Mouse (Mus musculus) liver, embryonic 14.5 days (tissue): ENCODE results near the gene Tpx2.

Experiments
- CTCF ChIP-seq: IDR thresholded peaks from 2 replicates; pipeline ENCODE4 v1.5.1; 2016; ENCODE audit warnings: antibody characterized with exemption, low read depth, control low read depth
- EP300 ChIP-seq: IDR thresholded peaks from 2 replicates; pipeline ENCODE4 v1.6.1; 2016; ENCODE audit warnings: antibody characterized with exemption, low read depth

GRCm38 (mm10) chr2:152909848-152910247 is 62.1 kb downstream of the Tpx2 start:
- TF ChIP-seq EP300 (no peak), CTCF (no peak)
